Mouse (Mus musculus) intestine, postnatal 0 days (tissue): ENCODE measurements around the gene Itga3. TPM values are rescaled to one million over a fixed set of nuclear protein-coding genes. Genes with fewer than 3 reads are reported as not detected.

Experiments used
- ATAC-seq: fragments of 200-750 bp; cut with Nextera tagmentation; 2 replicates; pipeline ENCODE4 v1.8.0; 2017; ENCODE audit warnings: mild to moderate bottlenecking, moderate TSS enrichment, moderate library complexity
- H3K27ac ChIP-seq: fragments of 300-500 bp; sonication (generic); 2 replicates; pipeline ENCODE4 v1.5.1; 2014; ENCODE audit warnings: mild to moderate bottlenecking, low read depth, low read length, moderate library complexity
- H3K27me3 ChIP-seq: fragments of 300-500 bp; sonication (generic); replicated peaks from 2 replicates; pipeline ENCODE4 v1.6.1; 2014; ENCODE audit warnings: low read length, mixed read lengths; ENCODE audit not compliant: control insufficient read depth, insufficient read depth
- H3K36me3 ChIP-seq: fragments of 300-500 bp; sonication (generic); 2 replicates; pipeline ENCODE4 v1.6.1; 2014; ENCODE audit warnings: mild to moderate bottlenecking, moderate library complexity; ENCODE audit not compliant: control insufficient read depth, insufficient read depth
- H3K4me1 ChIP-seq: fragments of 300-500 bp; sonication (generic); replicated peaks from 2 replicates; pipeline ENCODE4 v1.6.1; 2014; ENCODE audit warnings: antibody characterized with exemption, low read length, mixed read lengths; ENCODE audit not compliant: control insufficient read depth, insufficient read depth
- H3K4me2 ChIP-seq: fragments of 300-500 bp; sonication (generic); replicated peaks from 2 replicates; pipeline ENCODE4 v1.6.1; 2014; ENCODE audit warnings: low read depth, mild to moderate bottlenecking, moderate library complexity
- H3K4me3 ChIP-seq: fragments of 300-500 bp; sonication (generic); 2 replicates; pipeline ENCODE4 v1.5.1; 2014; ENCODE audit warnings: low read depth, low read length
- H3K9ac ChIP-seq: fragments of 300-500 bp; sonication (generic); 2 replicates; pipeline ENCODE4 v1.6.1; 2014; ENCODE audit warnings: mild to moderate bottlenecking, low read depth, low read length
- H3K9me3 ChIP-seq: fragments of 300-500 bp; sonication (generic); 2 replicates; pipeline ENCODE4 v1.6.1; 2016; ENCODE audit warnings: mixed run types; ENCODE audit not compliant: control insufficient read depth
- CTCF ChIP-seq: sonication (generic); IDR thresholded peaks from 2 replicates; pipeline ENCODE4 v1.5.1; 2016; ENCODE audit warnings: low read depth, mild to moderate bottlenecking, control low read depth, antibody characterized with exemption, moderate library complexity
- WGBS: fragments of 180-500 bp; shearing (Covaris S2); extraction: QIAGEN DNeasy Blood & Tissue Kit; methylation state at CpG from one replicate; pipeline ENCODE4 v1.1.7; 2014; 5-methylcytosine and 5-hydroxymethylcytosine counted together
- polyA plus RNA-seq: library from polyadenylated mRNA; unstranded; fragments of >200 nt; fragmentation: Nextera tagmentation; extraction: Ambion mirVana; gene quantifications from 2 replicates; pipeline ENCODE4 v1.2.1, GENCODE M21; 2015

Itga3 gene
- polyA plus RNA-seq, 1 experiment from 2014 or later: 51.3 TPM

GRCm38 (mm10) chr11:95119990-95120632, 43.5 kb upstream of the Itga3 start, which contains the start of gene Dlx3:
Gene Dlx3, plus strand, starts transcription at chr11:95120119.
- under 1% methylated on average over 44 of the region's 55 CpGs for WGBS
- peak within 1 kb of the TSS; percentile 33 for H3K4me3 ChIP-seq

DNA sequence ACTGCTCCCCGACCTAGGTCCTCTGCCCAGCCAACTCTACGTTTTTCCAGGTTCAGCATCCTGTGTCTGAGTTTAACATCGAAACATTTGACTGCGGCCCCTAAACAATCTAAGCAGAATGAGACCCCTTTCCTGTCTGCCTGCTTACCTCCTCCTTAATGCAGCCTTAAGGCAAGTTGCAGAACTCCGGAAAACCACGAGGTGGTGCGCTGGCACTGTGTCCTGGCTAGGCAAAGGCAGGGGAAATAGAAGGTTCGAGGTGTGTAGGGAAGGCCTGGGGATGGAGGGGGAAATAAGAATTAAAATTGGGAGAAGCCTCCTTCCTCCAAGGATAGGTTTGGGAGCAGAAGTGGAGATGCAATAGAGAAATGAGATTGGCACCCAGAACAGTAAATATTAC, 41.9 kb upstream of the Itga3 start:
- peaks cover 64% of the 10 kb centered on the region for H3K27me3 ChIP-seq
- H3K27ac ChIP-seq: no peak overlapping the region
- H3K4me1 ChIP-seq: no peaks in the 10 kb centered on the region
- no peak overlapping the region for H3K4me3 ChIP-seq
- H3K9ac ChIP-seq: no peak overlapping the region
- no peak overlapping the region for H3K4me2 ChIP-seq
- 3% methylated on average over 8 of the region's 8 CpGs for whole genome bisulfite sequencing
- TF ChIP-seq CTCF: peak; percentile 95
- H3K9me3 ChIP-seq: no peaks in the 10 kb centered on the region
- no peaks in the 10 kb centered on the region for H3K36me3 ChIP-seq
- no peak for ATAC-seq

More at GRCm38 (mm10) chr11:95119990-95120632, 43.5 kb upstream of the Itga3 start, which contains the start of gene Dlx3:
- ATAC-seq: no peak
- H3K9ac ChIP-seq: no peak within 1 kb of the TSS
- H3K4me1 ChIP-seq: no peaks in the 10 kb centered on the region
- H3K9me3 ChIP-seq: no peaks in the 10 kb centered on the region
- H3K27me3 ChIP-seq: peaks cover 77% of the 10 kb centered on the region
- peak within 1 kb of the TSS; percentile 59 for H3K4me2 ChIP-seq
- TF ChIP-seq CTCF: no peak
- no peak within 1 kb of the TSS for H3K27ac ChIP-seq
- no peaks in the 10 kb centered on the region for H3K36me3 ChIP-seq

GRCm38 (mm10) chr11:95117030-95117429, 40.4 kb upstream of the Itga3 start:
- no peaks in the 10 kb centered on the region for H3K9me3 ChIP-seq
- WGBS: 5% methylated on average over 6 of the region's 6 CpGs
- TF ChIP-seq CTCF: peak; percentile 99
- H3K36me3 ChIP-seq: no peaks in the 10 kb centered on the region
- no peaks in the 10 kb centered on the region for H3K4me1 ChIP-seq
- H3K4me3 ChIP-seq: no peak overlapping the region
- no peak overlapping the region for H3K4me2 ChIP-seq
- peak; percentile 42; the same call in 1 of the 2 replicates for ATAC-seq
- peaks cover 51% of the 10 kb centered on the region for H3K27me3 ChIP-seq
- H3K9ac ChIP-seq: no peak overlapping the region
- H3K27ac ChIP-seq: no peak overlapping the region

DNA sequence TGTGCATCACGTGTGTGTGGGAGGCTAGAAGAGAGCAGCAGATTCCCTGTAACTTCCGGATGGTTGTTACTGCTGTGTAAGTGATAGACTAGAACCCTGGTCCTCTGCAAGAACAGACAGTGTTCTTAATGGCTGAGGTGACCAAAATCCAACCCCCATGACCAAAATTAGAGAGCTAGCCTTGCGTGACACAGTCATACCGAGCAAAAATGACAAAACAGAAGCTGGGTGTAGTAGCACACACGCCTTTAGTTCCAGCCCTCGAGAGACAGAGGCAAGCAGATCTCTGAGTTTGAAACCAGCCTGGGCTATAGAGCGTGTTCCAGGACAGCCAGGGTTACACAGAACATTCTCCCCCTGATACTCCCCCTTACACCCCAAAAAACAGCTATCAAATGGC, 33.5 kb upstream of the Itga3 start:
- TF ChIP-seq CTCF: no peak
- no peaks in the 10 kb centered on the region for H3K4me1 ChIP-seq
- H3K4me2 ChIP-seq: no peak overlapping the region
- H3K4me3 ChIP-seq: no peak overlapping the region
- 86% methylated on average over 7 of the region's 7 CpGs for WGBS
- no peak for ATAC-seq
- peaks cover 13% of the 10 kb centered on the region; the same call in 1 of the 2 replicates for H3K27me3 ChIP-seq
- no peaks in the 10 kb centered on the region for H3K9me3 ChIP-seq
- H3K27ac ChIP-seq: no peak overlapping the region
- H3K36me3 ChIP-seq: no peaks in the 10 kb centered on the region
- H3K9ac ChIP-seq: no peak overlapping the region

DNA sequence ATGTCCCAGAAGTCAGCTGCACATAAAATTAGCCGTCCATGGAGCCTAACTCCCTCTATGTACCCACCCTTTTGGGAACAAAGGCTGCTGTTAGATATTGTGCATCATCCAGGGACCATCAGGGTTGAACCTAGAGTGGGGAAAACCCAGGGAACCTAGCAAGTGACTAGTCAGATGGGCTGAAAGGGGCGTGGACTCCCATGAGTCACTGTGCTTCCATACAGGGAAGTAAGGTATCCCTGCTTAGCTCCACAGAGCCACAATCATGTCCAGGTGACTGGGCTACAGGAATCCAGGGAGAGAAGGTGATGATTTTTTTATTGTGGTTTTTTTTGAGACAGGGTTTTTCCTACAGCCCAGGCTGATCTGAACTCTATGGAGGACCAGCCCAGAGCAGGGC, 32.4 kb upstream of the Itga3 start:
- ATAC-seq: no peak
- H3K27me3 ChIP-seq: peaks cover 13% of the 10 kb centered on the region; the same call in 1 of the 2 replicates

GRCm38 (mm10) chr11:95106440-95107236, 30.0 kb upstream of the Itga3 start:
- H3K4me2 ChIP-seq: no peak overlapping the region
- TF ChIP-seq CTCF: peak; percentile 99
- no peaks in the 10 kb centered on the region for H3K4me1 ChIP-seq
- no peak overlapping the region for H3K9ac ChIP-seq
- no peak overlapping the region for H3K27ac ChIP-seq
- peaks cover 13% of the 10 kb centered on the region; the same call in 1 of the 2 replicates for H3K27me3 ChIP-seq
- H3K36me3 ChIP-seq: no peaks in the 10 kb centered on the region
- ATAC-seq: peak; percentile 38; the same call in 1 of the 2 replicates
- 41% methylated on average over 23 of the region's 23 CpGs for WGBS
- H3K4me3 ChIP-seq: no peak overlapping the region
- H3K9me3 ChIP-seq: 0 out of 2 replicates have a peak, but pooled peaks cover 3% of the 10 kb centered on the region

More for the DNA sequence above, 32.4 kb upstream of the Itga3 start:
- H3K36me3 ChIP-seq: no peaks in the 10 kb centered on the region
- H3K27ac ChIP-seq: no peak overlapping the region
- no peaks in the 10 kb centered on the region for H3K4me1 ChIP-seq
- no peak overlapping the region for H3K4me2 ChIP-seq
- WGBS: 82% methylated on average over 2 of the region's 2 CpGs
- H3K9ac ChIP-seq: no peak overlapping the region
- H3K4me3 ChIP-seq: no peak overlapping the region
- TF ChIP-seq CTCF: no peak
- H3K9me3 ChIP-seq: no peaks in the 10 kb centered on the region
